Mouse (Mus musculus): Measurements from ENCODE around the gene H2-Ab1.

DNA sequence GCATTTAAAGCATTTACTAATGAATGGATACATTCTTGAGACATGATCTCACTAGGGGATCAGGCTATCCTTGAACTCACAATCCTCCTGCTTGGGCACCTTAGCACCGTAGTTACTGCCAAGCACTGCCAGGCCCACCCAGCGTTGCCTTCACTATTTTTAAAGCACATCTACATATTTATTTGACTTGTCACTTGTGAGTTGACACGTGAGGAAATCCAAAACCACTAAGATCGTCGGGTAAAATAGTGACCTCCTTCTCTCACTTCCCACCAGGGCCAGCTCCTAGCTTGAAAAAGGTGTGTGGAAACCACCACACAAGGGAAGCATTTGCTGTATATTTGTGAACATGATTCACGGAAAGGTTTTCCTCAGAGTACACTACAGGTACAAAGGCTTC is 29.5 kb downstream of the H2-Ab1 start:
- TF ChIP-seq CTCF (IDR thresholded peaks at IDR 0.05; ENCODE audit: low read depth, low read length), result no peak
- no peak for TF ChIP-seq POLR2A (IDR thresholded peaks at IDR 0.05; ENCODE audit: borderline replicate concordance, low read depth, low read length)

Measured in bone marrow macrophage, adult 2 months (primary cell).